Mouse (Mus musculus) embryonic facial prominence, embryonic 10.5 days (tissue): Measurements from ENCODE around the gene Frrs1l. TPM values are rescaled to one million over a fixed set of nuclear protein-coding genes. Genes with fewer than 3 reads are reported as not detected.

Experiments used
- DNase-seq: peaks from one replicate; pipeline ENCODE4 v3.0.0-alpha.2; 2017; ENCODE audit warnings: low spot score
- H3K27ac ChIP-seq: fragments of 300-500 bp; sonication (generic); replicated peaks from 2 replicates; pipeline ENCODE4 v1.5.1; 2016; ENCODE audit warnings: mild to moderate bottlenecking
- H3K27me3 ChIP-seq: fragments of 300-500 bp; sonication (generic); replicated peaks from 2 replicates; pipeline ENCODE4 v1.6.1; 2016; ENCODE audit warnings: low read depth, mild to moderate bottlenecking; ENCODE audit not compliant: poor library complexity, severe bottlenecking
- H3K36me3 ChIP-seq: fragments of 300-500 bp; sonication (generic); replicated peaks from 2 replicates; pipeline ENCODE4 v1.6.1; 2016; ENCODE audit warnings: mild to moderate bottlenecking, moderate library complexity
- H3K4me1 ChIP-seq: fragments of 300-500 bp; sonication (generic); 2 replicates; pipeline ENCODE4 v1.6.1; 2016
- H3K4me3 ChIP-seq: fragments of 300-500 bp; sonication (generic); 2 replicates; pipeline ENCODE4 v1.5.1; 2016; ENCODE audit warnings: mild to moderate bottlenecking, moderate library complexity
- H3K9me3 ChIP-seq: fragments of 300-500 bp; sonication (generic); 2 replicates; pipeline ENCODE4 v1.6.1; 2016; ENCODE audit warnings: mild to moderate bottlenecking
- WGBS: fragments of 180-500 bp; shearing (Covaris S2); methylation state at CpG from one replicate; pipeline ENCODE4 v1.1.7; 2016; 5-methylcytosine and 5-hydroxymethylcytosine counted together
- polyA plus RNA-seq: library from polyadenylated mRNA; unstranded; fragments of >200 nt; fragmentation: Nextera tagmentation; extraction: Ambion mirVana; gene quantifications from 2 replicates; pipeline ENCODE4 v1.2.1, GENCODE M21; 2016

Frrs1l gene
- polyA plus RNA-seq: 0.80 and 1.4 TPM in 2 replicates

DNA sequence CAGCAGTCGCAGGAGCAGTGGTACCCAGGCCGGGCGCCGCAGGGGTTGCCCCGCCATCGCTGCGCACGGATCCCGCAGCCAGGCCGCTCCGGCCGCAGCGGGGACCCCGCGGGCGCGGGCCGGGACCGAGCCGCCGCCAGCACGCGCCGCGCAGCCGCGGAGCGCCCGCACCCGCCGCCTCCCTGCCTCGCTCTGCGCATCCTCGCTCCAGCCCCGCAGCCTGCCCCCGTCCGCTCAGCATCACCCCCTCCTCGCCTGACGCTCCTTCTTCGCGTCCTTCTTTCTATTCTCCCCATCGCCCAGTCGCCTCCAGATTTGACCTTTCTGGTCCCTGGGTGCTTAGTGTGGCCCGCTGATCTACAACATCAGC is at the start of gene Frrs1l:
Frrs1l (minus strand) TSS at position 177 of the 370 bp plus-strand sequence.
- WGBS: 0% methylated on average over 44 of the region's 44 CpGs
- Histone ChIP-seq H3K4me3 (peak within 1 kb of the TSS; percentile 75), H3K36me3 (no peaks in the 10 kb centered on the region), H3K27me3 (peaks cover 68% of the 10 kb centered on the region), H3K27ac (peak within 1 kb of the TSS; percentile 79), H3K9me3 (0 out of 2 replicates have a peak, but pooled peaks cover 9% of the 10 kb centered on the region), H3K4me1 (peaks cover 14% of the 10 kb centered on the region)
- DNase-seq: no peak

DNA sequence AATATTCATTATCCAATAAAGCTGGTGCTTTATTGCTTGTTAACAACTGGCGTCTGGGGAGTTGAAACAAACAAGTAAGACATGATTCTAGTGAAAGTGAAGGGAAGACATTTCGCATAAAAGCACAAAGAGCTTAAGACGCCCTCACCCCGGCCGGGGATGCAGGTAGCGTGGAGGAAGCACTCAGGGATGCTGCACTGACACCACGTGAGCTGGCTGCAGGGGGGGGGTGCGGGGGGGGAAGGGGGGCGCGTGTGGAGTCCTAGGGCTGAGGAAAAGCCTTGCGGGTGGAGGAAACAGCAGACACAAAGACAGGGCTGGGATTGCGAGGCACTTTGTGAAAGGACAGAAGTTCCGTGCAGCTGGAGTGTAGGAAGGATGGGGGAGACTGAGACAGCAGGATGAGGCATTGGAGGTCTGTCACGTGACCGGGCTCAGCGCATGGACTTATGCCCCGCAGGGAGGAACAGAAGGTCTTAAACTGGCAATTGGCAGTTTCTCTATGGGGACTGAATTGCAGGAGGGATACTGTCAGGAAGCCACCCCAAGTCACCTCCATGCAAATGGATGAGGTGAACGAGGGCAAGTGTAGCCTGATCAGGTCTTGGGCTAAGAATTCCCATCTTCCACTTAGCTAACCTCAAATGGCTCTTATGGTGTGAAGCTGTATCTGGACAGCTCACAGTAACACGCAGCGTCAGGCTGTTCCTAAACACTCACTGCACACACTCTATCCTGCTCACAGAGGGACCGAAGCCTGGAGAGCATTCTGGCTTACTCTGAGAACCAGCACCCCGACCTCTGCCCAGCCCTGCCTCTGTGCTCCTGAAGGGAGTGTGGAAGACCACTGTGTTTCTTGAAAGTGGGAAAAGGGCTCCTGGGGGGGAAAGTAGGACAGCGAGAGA is 49.2 kb upstream of the Frrs1l start:
- no peaks in the 10 kb centered on the region for H3K9me3 ChIP-seq
- H3K27ac ChIP-seq: peak overlapping the region; percentile 63; the same call in 1 of the 2 replicates
- H3K36me3 ChIP-seq: no peaks in the 10 kb centered on the region
- DNase-seq: peak; percentile 57
- peaks cover 20% of the 10 kb centered on the region; the same call in 1 of the 2 replicates for H3K27me3 ChIP-seq
- 14% methylated on average over 23 of the region's 23 CpGs for WGBS
- peaks cover 16% of the 10 kb centered on the region for H3K4me1 ChIP-seq
- peak overlapping the region; percentile 57 for H3K4me3 ChIP-seq

DNA sequence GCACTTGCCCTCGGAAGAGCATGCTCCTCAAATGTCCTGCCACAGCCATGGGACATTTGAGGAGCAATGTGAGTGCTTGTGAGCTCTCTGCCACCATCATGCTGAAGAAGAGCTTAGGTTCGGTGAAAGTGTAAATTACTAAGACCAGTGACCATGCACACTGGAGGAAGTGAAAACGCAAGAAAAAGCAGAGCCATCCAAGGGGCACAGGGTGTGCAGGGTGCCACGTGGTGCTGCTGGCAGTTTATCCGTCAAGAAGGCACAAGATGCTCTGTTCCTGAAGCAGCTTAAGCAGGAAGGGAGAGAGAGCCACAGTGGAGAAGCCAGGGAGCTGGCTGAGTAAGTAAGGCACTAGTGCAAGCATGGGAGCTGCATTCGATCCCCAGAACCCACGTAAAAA is 47.4 kb upstream of the Frrs1l start:
- H3K27ac ChIP-seq: no peak overlapping the region
- no peaks in the 10 kb centered on the region for H3K9me3 ChIP-seq
- H3K36me3 ChIP-seq: no peaks in the 10 kb centered on the region
- peaks cover 20% of the 10 kb centered on the region; the same call in 1 of the 2 replicates for H3K27me3 ChIP-seq
- peaks cover 16% of the 10 kb centered on the region for H3K4me1 ChIP-seq
- DNase-seq: no peak
- WGBS: 78% methylated on average over 7 of the region's 7 CpGs
- no peak overlapping the region for H3K4me3 ChIP-seq

DNA sequence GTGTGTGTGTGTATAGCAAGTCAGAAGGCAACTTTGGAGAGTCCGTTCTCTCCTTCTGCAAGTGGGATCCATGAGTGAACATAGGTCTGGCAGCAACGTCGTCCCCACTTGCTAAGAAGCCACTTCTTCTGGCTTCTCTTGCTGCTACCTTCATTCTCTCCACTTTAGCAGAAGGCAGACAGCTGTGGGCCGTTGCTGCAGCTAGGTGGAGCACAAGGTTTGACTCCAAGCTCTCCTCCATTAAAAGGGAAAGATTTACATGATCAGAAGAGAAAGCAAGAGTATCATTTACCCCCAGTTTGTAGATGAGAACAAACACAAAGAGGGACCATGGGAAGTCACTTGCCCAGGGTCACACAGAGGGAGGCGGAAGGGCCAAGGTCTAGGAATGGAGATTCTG is 44.0 kb upstream of the Frrs1l start:
- H3K4me3 ChIP-seq: no peak overlapping the region
- 76% methylated on average over 5 of the region's 5 CpGs for WGBS

DNA sequence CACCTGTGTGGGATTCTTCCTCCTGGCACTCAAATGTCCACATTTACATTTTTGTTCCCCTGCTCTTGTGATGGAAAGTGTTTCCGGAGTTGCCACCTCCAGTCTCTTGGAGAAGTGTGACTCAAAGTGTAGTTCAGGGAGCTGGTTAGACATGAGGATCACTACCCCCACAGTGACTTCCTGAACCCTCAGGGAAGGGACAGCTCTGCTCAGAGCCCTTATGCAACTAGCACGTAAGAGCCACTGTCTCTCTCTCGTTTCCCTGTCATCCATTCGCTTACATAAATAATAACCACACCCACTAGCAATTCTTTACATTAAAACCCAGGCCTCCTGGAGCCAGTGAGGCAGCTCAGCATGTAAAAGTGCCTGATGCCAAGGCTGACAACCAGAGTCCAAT is 41.2 kb upstream of the Frrs1l start:
- H3K4me3 ChIP-seq: no peak overlapping the region
- 0 out of 2 replicates have a peak, but pooled peaks cover 3% of the 10 kb centered on the region for H3K27me3 ChIP-seq
- H3K27ac ChIP-seq: no peak overlapping the region
- no peaks in the 10 kb centered on the region for H3K36me3 ChIP-seq
- WGBS: 78% methylated on average over 4 of the region's 4 CpGs
- no peaks in the 10 kb centered on the region for H3K9me3 ChIP-seq
- H3K4me1 ChIP-seq: no peaks in the 10 kb centered on the region
- no peak for DNase-seq

More for the DNA sequence above, 44.0 kb upstream of the Frrs1l start:
- DNase-seq: no peak
- no peak overlapping the region for H3K27ac ChIP-seq
- H3K27me3 ChIP-seq: peaks cover 15% of the 10 kb centered on the region; the same call in 1 of the 2 replicates
- peaks cover 2% of the 10 kb centered on the region for H3K4me1 ChIP-seq
- H3K9me3 ChIP-seq: no peaks in the 10 kb centered on the region
- H3K36me3 ChIP-seq: no peaks in the 10 kb centered on the region

DNA sequence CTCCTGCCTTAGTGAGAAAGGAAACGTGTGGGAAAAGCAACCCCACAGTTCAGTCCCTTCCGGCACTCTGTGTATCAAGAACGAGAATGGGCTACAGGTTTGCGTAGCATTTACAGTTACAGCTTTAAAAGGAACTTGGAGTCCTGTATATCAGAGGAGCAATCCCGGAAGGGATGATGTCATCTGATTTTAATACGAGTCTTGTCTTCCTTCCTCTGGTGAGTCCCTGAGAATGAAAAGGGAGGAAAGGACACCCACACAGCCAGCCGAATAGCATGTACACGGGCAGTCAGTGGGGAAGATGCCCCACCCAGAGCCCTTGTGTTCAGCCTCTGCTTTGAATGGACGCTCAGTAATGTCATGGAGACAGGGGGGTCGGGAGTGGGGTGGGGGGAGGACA is 37.8 kb upstream of the Frrs1l start:
- 73% methylated on average over 10 of the region's 10 CpGs for WGBS
- no peaks in the 10 kb centered on the region for H3K36me3 ChIP-seq
- H3K4me3 ChIP-seq: no peak overlapping the region
- no peaks in the 10 kb centered on the region for H3K4me1 ChIP-seq
- H3K27me3 ChIP-seq: 0 out of 2 replicates have a peak, but pooled peaks cover 3% of the 10 kb centered on the region
- no peak for DNase-seq
- no peak overlapping the region for H3K27ac ChIP-seq
- H3K9me3 ChIP-seq: no peaks in the 10 kb centered on the region

DNA sequence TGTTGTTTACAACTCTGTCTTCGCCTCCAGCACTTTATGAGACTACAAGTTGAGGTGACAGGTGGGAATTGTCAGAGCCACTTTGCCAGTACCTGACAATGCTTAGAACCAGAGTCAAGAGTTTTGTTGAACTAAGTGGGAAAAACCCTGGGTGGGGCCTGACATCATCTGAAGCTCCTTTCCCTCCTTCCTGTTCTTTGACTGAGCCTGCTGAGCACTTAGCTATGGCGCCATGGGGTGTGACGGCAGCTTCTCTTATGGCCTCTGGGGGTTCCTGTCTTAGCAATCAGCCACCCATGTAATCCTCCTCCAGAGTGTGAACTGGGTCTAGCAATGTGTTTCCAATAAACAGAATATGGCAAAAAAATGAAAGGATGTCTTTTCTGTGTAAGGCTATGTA is 33.3 kb upstream of the Frrs1l start:
- no peak for DNase-seq

DNA sequence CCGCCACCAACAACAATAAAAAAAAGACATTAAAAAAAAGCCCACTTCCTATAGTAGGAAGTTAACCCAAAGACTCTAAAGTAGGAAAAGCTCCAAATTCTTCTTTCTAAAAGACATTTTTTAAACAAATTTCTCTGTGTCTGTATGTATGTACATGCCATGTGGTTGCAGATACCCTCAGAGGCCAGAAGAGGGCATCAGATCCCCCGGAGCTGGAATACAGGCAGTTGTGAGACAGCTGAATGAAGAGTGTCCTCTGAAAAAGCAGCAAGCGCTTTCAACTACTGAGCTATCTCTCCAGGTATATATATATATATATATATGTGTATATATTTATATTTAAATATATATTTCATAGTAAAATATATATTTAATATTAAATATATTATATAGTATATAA is 31.1 kb upstream of the Frrs1l start:
- peaks cover 6% of the 10 kb centered on the region for H3K27me3 ChIP-seq
- H3K9me3 ChIP-seq: no peaks in the 10 kb centered on the region
- peak; percentile 31 for DNase-seq
- 0 out of 2 replicates have a peak, but pooled peaks cover 2% of the 10 kb centered on the region for H3K4me1 ChIP-seq
- H3K27ac ChIP-seq: no peak overlapping the region
- H3K36me3 ChIP-seq: no peaks in the 10 kb centered on the region
- WGBS: 83% methylated on average over 3 of the region's 3 CpGs
- no peak overlapping the region for H3K4me3 ChIP-seq

More for the DNA sequence above, 33.3 kb upstream of the Frrs1l start:
- Histone ChIP-seq H3K27ac (no peak overlapping the region), H3K4me3 (no peak overlapping the region), H3K27me3 (no peaks in the 10 kb centered on the region), H3K4me1 (no peaks in the 10 kb centered on the region), H3K36me3 (no peaks in the 10 kb centered on the region), H3K9me3 (no peaks in the 10 kb centered on the region)
- WGBS: 68% methylated on average over 3 of the region's 3 CpGs

DNA sequence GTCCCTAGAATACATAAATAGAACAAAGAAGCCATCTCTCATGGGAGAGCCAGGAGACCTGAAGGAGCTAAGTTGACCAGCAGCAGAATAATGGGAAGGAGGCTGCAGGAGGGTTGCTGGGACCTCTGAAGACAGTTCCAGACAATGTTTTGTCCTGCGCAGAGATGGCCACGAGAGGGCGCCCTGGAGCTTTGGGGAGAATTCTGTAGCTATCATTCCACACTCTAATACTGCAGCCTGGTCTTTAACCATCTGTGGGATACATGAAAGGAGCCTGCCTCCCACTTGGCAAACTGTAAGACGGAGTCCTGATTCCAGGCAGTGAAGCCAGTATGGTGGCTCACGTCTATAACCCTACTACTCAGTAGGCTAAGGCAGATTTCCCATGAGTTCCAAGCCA is 27.0 kb upstream of the Frrs1l start:
- peak; percentile 84 for DNase-seq
- Histone ChIP-seq H3K27ac (no peak overlapping the region), H3K4me3 (no peak overlapping the region), H3K27me3 (peaks cover 25% of the 10 kb centered on the region), H3K36me3 (no peaks in the 10 kb centered on the region), H3K4me1 (0 out of 2 replicates have a peak, but pooled peaks cover 2% of the 10 kb centered on the region), H3K9me3 (no peaks in the 10 kb centered on the region)
- WGBS: 24% methylated on average over 5 of the region's 5 CpGs

DNA sequence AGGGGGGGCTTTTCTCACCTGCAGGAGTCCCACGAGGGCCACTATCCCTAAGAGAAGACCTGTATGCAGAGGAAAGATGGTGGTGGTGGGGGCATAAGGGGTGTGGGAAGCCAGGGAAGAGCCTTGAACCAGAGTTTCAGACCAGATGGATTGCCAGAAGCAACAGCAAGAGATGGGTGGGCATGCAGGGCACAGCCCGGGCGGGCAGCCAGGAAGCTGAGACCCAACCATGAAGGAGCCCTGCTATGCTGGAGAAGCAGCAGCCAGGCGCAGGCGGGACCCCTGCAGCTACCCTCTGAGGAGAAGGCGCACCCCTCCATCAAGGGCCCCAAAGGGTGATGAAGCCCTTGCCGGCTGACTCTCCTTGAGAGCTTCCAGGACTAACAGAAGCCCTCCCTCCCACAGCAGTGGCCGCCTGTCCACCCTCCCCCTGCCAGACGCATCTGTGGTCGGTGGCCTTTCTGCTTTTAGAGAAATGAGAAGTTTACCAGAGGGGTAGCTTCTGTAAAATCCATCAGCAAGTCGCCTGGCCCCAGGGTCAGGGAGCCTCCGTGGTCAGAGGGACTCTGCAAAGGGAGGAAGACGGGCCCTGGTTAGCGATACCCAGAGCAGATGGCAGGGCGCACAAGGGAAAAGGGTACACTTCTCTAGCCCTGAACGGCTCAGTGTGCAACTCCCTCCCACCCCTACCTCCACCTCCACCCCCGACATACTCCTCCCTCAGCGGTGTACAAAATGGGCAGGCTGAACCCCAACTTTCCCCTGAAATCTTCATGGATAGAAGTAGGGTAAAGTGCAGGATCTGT is 26.4 kb upstream of the Frrs1l start:
- H3K4me3 ChIP-seq: no peak overlapping the region
- 0 out of 2 replicates have a peak, but pooled peaks cover 2% of the 10 kb centered on the region for H3K4me1 ChIP-seq
- no peak for DNase-seq
- H3K9me3 ChIP-seq: no peaks in the 10 kb centered on the region
- H3K27ac ChIP-seq: no peak overlapping the region
- H3K27me3 ChIP-seq: peaks cover 31% of the 10 kb centered on the region
- WGBS: 56% methylated on average over 18 of the region's 18 CpGs
- H3K36me3 ChIP-seq: no peaks in the 10 kb centered on the region

DNA sequence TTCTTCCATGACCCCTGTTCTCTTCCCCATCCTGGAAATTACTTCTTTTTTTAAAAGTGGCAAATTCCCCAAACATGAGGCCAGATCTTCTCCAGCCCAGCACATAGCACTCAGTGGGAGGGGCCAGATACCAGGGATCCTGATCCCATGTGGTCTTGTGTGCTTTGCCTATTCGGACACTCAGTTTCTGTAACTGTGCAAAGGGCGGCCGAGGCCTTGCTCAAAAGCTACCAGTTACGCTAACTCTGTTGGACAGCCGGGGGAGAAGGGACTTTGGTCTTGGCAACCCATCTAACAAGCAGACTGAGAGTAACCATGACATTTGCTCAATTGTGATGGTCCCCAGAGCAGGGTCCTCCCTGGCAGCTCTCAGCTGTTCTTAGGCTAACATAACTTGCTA is 24.8 kb upstream of the Frrs1l start:
- H3K27me3 ChIP-seq: peaks cover 46% of the 10 kb centered on the region
- H3K36me3 ChIP-seq: no peaks in the 10 kb centered on the region
- H3K4me1 ChIP-seq: peaks cover 10% of the 10 kb centered on the region
- H3K9me3 ChIP-seq: no peaks in the 10 kb centered on the region
- H3K4me3 ChIP-seq: no peak overlapping the region
- 88% methylated on average over 5 of the region's 5 CpGs for WGBS
- DNase-seq: no peak
- H3K27ac ChIP-seq: no peak overlapping the region

DNA sequence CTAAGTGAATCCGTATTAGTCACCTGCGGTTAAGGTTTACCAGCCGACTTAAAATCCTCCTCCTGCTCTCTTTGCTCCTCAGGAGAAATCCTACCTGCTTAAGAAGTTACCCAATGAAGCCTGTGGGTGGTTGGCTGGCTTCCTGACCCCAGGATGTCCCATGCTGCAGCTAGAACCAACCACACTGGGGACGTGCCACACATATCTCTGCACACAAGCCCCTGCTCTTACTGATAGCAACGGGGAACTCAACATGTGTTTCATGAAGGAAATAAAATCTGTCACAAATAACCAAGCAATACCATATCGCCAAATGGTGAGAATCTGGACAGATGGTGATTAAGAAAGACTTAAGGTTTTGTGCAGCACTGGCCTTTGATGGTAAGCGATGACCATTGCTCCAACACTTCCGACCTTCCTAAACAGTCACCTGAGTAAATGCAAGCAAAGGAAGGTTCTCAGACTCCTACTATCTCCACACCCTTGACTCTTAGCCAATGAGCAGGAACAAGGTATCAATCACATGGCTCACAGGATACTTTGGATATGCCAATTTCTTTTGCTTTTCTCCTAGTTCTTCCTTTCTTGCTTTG is 21.4 kb upstream of the Frrs1l start:
- Histone ChIP-seq H3K27me3 (peaks cover 49% of the 10 kb centered on the region), H3K36me3 (no peaks in the 10 kb centered on the region), H3K9me3 (no peaks in the 10 kb centered on the region), H3K4me1 (peaks cover 7% of the 10 kb centered on the region), H3K4me3 (no peak overlapping the region), H3K27ac (no peak overlapping the region)
- WGBS: 67% methylated on average over 8 of the region's 8 CpGs
- no peak for DNase-seq
